Mouse (Mus musculus): ENCODE data around the gene 1700125H20Rik. TPM values are rescaled to one million over a fixed set of nuclear protein-coding genes. Genes with fewer than 3 reads are reported as not detected.

Gene 1700125H20Rik
- total RNA-seq, 2 experiments from 2014 or later, result not detected

DNA sequence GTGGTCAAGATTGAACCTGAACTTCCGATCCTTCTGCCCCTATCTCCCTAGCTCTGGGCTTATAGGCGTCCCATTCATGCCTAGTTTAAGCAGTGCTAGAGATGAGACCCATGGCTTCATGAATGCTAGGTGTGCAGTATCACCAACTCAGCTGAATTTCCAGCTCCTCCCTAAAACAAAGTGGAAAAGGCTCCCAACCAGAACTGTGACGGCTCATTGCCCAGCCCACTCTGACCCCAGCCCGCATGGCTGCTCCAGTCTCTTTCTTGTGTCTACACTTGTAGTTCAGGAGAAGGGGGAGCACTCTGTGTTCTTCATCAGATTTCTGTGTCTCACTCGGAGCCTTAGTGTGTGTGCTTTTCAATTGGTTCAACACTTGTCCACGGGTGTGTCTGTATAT is 14.6 kb downstream of the 1700125H20Rik start:
- DNase-seq, result no peak

DNA sequence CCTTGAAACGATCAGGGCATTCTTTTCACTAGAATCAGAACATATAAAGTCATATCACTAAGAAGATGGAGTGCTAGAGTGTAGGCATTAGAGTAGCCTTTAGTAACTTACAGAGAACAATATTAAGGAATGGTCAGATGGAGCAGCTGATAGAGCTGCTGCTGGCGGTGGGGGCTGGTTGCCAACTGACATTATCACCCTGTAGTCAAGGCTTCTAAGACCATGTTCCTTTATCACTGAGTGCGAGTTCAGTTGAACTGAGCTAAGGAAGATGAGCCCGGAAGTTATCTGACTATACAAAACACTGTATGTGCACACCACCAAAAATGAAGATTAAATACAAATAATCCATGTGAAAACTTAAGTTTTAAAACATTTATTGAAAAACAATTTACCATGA is 18.9 kb downstream of the 1700125H20Rik start:
- no peak for DNase-seq

DNA sequence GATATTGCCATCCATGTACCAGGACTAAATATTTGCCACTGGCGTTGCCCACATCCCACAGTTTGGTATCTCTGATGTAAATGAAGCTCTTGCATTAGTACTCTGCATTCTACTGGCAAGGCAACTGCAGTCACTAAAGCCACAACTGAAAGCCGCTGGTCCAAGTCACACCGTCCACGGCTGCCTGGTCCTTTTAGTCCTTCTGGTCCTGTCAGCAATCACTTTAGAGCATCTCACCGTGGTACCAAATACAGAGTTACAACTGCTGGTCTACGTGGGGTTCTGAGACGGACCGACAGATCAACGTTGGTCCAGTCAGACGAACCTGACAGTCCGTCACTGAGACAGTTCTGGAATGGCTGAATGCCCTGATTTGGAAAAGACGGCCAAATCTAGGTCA is 20.5 kb downstream of the 1700125H20Rik start:
- DNase-seq, result no peak

DNA sequence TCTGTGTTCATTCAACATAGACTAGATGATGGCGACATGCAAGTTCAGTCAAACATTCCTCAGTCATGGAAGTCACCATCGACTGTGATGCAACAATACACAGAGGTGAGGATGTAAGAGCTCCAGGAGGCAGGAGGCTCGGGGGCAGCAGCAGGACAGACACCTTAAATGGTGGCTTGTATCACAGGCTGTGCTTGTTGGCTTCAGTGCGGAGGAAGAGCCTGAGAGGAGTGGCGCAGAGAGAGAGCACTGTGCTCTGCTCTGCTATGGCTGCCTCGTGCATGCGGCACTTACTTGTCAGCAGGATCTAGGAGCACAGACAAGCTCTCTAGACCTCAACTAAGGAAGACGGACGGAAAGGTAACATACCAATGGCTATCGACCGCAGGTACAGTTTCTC is 24.0 kb downstream of the 1700125H20Rik start:
- no peak for DNase-seq

DNA sequence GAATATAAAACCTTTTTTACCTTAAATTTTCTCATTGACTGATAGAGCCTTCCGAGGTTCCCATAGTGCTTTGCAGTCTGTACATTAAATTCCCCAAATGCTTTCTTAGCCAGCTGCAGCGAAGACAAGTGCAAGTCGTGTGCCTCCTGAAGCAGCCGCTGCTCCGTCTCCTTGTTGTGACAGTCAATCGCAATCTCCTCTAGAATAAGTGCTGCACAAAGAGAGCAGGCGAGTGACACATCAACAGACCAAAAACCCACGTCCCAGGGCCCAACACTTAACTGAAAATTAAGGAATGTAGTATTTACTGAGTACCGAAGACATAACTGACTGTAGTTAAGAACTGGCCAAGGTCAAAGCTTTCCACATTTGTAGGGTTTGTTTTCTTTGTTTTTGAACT is 25.8 kb downstream of the 1700125H20Rik start:
- DNase-seq, result no peak

DNA sequence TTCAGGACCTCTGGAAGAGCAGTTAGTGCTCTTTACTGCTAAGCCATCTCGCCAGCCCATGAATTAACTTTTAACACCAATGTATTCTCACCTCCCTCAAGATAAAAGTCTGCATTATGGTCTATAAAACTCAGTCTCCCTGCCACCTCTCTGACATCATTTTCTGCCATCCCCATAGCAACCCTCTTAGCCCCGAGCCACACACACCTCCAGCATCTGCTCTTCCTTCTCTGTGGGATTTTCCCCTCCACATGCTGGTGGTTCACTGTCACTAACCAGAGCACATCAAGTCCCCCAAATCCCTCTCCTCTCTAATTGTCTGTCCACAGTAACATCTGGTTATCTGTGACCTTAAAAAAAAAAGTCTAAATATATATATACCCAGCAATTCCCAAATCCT is 28.7 kb downstream of the 1700125H20Rik start:
- no peak for DNase-seq

DNA sequence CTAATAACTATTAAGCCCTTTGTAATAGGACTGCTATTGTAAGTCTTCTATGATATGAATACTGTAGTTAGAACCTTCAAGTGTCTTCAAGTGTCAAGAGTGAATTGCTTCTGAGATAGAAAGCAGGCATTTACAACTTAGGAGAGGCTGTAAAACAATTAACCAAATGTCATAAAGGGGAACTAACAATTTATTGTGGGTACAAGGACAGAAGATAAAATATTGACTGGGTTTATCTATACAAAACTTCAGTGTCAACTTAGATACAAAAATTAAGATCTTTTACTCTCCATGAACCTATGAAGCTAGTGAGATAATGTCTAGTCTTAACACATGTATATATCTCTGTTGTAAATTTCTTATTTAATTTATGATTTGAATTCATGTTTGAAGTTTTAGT is 36.0 kb downstream of the 1700125H20Rik start:
- DNase-seq, result no peak

DNA sequence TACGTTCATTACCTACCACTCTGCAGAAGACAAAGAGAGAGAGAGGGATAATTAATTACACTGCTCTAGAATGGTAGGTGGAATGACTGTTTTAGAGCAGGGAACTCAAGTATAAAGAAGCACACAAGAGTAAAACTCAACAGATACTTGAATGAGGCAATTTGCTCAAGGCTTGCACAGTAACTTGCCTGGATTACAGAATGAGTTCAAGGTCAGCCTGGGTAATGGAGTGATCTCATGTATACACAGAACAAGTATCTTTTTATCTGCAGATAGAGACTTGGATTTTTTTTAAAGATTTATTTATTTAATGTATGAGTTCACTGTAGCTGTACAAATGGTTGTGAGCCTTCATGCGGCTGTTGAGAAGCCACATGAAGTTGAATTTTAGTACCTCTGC is 40.9 kb downstream of the 1700125H20Rik start:
- DNase-seq, result no peak

DNA sequence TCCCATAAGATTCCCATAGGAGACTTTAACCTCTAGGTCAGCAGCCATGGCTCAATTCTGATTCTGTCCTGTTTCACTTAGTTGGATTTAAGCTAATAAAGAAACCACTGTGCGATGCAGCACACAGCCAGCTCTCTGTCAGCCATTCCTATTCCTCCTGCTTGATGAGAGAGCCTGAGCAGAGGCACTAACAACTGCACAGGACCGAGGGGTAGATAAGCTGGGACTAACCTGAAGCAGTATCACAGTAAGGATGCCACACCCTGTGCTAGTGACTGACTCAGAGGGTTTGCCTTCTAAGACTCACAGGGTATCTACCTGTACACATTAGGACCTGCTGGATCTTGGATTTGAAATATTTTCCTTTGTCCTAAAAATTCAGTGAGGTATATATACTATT is 43.0 kb downstream of the 1700125H20Rik start:
- DNase-seq, result no peak

DNA sequence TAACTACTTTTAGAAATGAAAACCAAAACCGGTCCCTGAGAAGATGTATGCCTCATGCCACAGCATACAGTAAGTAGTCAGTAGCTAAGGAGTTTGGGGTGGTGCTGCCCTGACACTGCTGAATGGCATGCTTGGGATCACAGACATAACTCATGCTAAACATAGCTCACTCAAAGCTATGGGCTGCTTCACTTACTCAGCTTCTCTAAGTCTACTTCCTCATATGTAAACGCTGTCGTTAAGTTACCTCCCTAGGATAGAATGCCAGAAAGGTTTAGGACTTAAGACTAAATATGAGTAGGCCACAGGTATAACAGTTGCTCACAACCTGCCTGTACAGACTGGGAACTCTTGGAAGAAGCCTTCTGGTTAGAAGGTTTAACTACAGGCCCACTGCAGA is 44.5 kb downstream of the 1700125H20Rik start:
- no peak for DNase-seq

DNA sequence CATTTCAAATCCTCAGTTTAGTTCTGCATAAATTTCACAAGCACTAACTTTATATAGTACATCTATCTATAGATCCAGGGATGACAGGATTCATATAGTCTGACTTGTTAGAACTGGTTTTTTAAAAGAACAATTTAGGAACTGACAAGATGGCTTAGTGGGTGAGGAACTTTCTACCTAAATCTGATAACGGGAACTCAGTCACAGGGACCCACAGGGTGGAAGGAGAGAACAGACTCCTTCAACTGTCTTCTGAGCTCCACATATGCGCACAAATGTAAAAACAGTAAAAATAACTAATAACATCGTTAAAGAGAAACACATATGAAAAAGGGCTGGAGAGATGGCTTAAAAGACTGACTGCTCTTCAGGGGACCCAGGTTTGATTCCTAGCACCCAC is 48.8 kb downstream of the 1700125H20Rik start:
- no peak for DNase-seq

DNA sequence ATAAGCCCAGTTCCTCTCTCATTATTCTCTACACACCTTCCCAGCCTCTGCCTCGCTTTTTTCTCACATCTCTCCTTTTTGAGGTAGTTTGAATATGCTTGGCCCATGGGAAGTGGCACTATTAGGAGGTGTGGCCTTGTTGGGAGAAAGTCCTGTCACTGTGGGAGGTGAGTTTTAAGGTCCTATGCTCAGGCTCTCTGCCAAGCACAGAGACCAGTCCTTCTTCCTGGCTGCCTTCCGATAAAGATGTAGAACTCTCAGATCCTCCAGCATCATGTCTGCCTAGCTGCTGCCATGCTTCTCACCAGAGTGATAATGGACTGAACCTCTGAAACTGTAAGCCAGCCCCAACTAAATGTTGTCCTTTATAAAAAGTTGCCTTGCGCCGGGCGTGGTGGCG is 52.4 kb downstream of the 1700125H20Rik start:
- DNase-seq, result no peak

DNA sequence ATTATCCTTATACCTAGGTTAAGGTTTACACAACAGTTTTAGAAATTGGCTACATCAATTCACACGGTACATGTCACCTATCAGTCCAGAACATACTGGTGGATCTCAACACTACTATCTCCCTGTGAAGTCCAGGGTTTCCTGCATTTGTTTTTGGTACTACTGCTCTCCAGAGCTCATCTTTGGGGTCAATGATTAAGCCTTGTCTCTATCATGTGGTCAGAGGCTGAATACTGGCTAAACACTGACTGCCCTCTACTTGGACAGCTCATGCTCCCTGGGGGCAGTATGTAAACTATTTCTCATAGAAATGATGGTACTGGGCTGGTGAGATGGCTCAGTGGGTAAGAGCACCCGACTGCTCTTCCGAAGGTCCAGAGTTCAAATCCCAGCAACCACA is 53.0 kb downstream of the 1700125H20Rik start:
- DNase-seq, result no peak

Other genes starting within 250 kb of the 1700125H20Rik start
- gene Car4, start 212.6 kb upstream of the 1700125H20Rik start, total RNA-seq (2021), result 10 to 100 TPM; 11.8 to 12.1 TPM
- 10 to 100 TPM; 10.4 to 12.3 TPM for gene Usp32, start 30.2 kb upstream of the 1700125H20Rik start, total RNA-seq (2021)
- 10 to 100 TPM; 17.3 to 18.4 TPM for gene Appbp2, start 64.7 kb downstream of the 1700125H20Rik start, total RNA-seq (2021)
- gene Ppm1d, start 140.8 kb downstream of the 1700125H20Rik start, total RNA-seq (2021), result 10 to 100 TPM in 1 of 2 experiments, 1 to 10 TPM in 1; 8.9 to 10.0 TPM
- 10 to 100 TPM; 21.5 to 26.8 TPM for gene Bcas3, start 182.8 kb downstream of the 1700125H20Rik start, total RNA-seq (2021)